Mouse (Mus musculus) monocyte, adult 5-6 weeks (primary cell): Measurements from ENCODE around the gene Cryl1. TPM values are rescaled to one million over a fixed set of nuclear protein-coding genes. Genes with fewer than 3 reads are reported as not detected.

Experiments used
- ATAC-seq: fragments of 153-309, 156-312 bp; replicated peaks from 2 replicates; pipeline ENCODE4 v1.8.0; 2017; ENCODE audit warnings: mild to moderate bottlenecking; ENCODE audit not compliant: low TSS enrichment, insufficient number of reproducible peaks, severe bottlenecking, poor library complexity, low FRiP score
- total RNA-seq: library from RNA; stranded (forward); fragments of 200-1000, 200-491, 200-594 nt; gene quantifications from 3 replicates; pipeline ENCODE4 v1.2.3, GENCODE M21; 2017

Gene Cryl1
- total RNA-seq, 1 experiment from 2014 or later, result 8.0 TPM

DNA sequence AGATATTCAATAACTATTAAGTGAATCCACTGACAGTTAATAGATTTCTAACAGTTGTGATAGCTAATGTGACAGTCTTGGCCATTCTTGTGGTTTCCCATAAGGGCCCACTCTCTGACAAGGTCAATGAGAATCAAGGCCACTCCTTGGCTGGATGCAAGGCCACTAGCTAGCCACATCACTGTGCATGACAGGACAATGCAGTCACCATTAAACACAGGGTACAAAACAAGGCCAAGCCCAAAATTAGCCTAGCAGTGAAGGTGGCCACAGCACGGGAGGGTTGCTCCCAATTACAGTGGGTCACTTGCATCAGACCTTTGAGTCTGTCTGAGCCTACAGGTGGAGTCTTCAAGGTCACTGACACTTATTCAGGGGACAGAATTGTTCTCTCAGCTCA is 126.5 kb downstream of the Cryl1 start:
- no peak for ATAC-seq

DNA sequence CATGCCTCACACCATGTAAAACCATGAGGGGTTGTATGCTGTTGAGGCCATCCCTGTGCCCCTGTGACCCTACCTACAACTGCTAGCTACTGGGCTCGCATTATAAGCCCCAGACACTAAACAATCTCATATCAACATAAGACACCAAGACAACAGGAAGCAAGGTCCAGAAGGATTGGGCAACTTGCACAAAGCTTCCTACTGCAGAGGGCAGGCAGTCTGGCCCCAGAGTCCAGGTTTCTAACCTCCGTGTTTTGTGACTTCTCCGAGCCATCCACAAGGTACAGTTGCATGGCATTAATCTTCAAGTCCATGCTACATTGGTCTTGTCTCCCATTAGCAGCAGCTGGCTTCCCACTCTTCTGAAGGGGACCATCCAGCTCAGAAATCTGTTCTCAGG is 129.4 kb downstream of the Cryl1 start:
- ATAC-seq, result no peak

DNA sequence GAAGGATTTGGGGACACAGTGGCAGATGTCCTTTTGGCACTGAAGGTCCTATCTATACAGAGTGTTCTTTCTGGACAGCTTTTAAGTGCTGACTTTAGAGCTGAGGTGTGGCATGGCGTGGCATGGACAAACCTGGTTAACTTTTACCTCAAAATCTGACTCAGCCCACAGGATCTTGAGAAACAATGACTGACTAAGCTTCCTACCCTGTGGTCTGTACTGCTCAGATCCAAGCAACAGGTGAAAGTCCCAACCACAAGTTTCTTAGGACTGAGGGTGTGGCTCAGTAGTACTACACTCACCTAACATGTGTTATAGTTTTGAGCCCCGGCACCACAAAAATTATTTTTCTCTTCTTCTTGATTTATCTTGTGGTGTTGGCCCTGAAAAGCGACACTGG is 130.0 kb downstream of the Cryl1 start:
- ATAC-seq, result no peak

DNA sequence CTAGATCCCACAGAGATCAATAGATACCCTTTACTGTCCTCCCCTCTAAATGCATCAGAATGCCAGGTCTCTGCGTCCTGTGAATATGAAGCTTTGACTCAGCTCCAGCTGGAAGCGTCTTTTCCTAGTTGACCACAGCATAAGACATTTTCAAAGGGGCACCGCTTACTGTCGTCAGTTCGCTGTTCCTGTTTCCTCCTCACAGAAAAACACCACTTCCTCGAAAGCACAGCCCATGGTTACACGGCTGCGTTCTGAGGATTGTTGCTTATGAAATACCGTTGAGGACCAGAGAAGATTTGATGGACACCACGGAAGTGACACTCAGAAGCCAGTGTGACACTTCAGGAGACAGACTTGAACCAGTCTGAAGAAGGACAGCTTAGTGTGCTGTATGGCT is 134.4 kb downstream of the Cryl1 start:
- no peak for ATAC-seq

DNA sequence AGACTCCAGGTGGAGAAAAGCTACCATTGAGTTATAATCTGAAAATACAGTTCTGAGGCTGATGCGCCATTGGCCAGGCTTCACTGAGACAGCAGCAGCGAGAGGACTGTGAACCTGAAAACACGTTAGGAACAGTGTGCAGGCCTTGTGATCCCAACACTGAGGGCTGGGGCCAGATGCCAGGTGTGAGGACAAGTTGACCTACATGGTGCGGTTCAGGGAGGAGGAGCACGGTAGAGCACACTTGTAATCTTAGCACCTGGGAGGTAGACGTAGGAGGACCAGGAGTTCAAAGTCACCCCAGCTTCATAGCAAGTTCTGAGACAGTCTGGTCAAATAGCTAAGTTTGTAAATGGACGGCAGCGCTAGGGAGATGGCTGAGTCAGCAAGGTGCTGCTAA is 139.0 kb downstream of the Cryl1 start:
- ATAC-seq, result no peak

DNA sequence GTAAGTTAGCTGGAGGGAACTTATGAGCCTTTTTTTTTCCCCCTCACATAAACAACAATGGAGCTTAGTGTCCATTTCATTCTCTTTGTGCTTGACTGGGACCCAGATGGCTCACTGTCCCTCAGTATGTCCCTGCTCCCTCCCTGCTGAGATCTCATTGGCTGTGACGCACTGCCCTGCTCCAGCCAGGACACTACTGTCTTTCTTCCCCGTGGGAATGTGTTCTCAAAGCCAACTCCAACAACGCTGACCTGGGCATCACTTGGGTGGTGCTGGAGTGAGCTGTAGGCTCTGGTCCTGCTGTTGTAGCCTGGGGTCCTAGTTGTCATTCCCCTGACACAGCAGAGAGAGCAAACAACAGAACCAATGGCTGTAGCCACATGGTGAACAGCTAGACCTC is 149.7 kb downstream of the Cryl1 start:
- no peak for ATAC-seq

DNA sequence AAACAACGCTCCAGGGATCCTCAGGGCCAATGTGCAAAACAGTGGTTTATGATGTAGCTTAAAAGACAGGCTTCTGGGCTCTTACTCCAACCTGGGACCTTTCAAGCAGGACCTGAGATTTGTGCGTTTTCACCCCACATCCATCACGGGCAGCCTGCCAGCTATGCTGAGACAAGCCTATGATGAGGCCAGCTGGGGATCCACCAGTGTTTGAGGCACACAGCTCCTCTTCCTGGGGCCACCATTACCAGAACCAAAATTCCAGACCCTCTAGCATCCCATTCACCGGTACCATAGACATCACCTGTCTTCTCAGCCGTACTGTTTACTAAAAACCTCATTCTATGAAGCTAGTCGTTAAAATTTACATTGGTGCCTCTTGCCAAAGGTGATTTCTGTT is 151.8 kb downstream of the Cryl1 start:
- no peak for ATAC-seq

DNA sequence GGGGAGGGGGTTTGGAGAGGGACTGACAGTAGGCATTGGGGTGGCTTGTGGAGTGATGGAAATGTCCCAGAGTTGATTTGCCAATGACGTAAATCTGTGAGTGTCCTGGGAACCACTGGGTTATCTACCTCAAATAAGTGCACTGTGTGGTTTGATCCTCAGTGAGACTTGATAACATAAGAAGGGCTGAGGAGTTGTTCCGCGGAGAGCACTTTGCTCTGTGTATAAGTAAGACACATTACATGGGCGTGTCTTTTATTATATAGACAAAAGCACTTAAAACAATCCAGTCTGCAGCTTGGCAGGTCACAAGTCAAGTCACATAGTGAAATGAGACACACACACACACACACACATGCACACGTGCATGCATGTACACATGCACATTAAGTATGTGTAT is 155.4 kb downstream of the Cryl1 start:
- no peak for ATAC-seq

DNA sequence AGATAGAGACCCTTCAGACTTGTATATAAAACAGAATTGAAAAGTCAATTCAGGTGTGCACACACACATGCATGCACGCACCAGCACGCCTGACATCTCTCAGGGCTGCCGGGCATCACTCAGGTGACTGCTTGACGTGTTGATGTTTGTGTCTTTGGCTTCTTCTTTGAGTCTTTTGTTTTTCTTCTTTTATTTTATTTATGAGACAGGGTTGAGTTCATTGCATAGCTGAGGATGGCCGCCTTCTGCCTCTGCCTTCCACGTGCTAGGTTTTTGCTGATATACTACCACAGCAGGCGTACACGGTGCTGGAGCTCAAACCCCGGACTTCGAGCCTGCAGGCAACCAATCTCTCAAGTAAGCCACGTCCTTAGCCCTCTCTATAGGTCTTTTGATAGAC is 163.1 kb downstream of the Cryl1 start:
- ATAC-seq, result no peak

DNA sequence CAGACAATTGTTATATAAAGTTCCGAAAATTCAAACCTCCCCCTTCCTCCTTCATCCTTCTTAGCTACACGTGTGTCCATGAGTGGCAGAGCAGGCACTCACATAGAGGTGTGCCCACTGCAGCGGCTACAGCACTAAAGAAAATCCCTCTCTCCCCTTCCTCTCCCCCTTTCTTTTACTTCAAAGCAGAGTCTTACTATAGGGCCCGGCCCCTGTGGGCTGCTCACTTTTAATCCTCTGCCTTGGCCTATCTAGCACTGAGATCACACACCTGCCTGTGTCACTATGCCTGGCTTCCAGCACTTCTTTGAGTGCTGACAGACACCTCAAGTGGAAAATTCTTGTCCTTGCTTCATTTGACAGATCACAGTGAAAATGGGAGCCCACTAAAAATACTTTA is 163.6 kb downstream of the Cryl1 start:
- no peak for ATAC-seq

DNA sequence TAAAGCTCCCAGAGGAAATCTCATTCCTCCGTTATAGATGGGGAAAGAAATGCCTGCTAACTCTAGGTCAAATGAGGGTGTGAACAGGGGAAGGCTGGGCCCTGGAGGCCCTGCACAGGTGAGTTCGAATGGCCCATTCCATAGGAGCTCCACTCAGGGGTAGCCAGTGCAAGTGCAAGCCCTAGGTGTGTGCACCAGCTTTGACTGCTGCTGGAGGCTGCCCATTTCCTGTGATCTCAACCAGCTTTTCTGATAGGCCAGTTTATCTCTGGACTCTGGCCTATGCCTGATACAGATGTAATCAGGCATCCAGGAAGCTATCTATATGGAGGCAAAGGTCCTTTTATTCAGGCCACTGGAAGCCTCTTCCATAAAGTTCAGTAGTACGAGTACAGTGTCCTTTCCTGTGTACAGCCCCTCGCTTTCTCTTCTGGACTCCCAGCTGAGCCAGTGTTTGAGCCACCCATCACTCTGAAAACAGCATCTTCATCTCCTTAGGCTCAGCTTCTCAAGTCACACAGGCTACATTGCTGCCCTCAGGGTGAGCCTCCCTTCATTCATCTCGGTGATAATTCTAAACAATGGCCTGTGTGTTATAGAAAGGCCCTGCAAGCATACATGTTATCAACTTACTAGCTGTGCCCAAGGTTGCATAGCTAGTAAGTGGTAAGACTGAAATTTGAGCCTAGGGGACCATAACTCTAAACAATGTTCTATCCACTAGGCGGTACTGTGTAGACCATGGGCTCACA is 167.9 kb downstream of the Cryl1 start:
- ATAC-seq, result no peak

Other genes starting within 250 kb of the Cryl1 start
- gene Ift88, start 25.5 kb upstream of the Cryl1 start, total RNA-seq, result 2.7 to 9.5 TPM (median 3.3 TPM) in 3 replicates
- gene Il17d, start 126.2 kb upstream of the Cryl1 start, total RNA-seq, result not detected in 3 replicates
- 6.9 to 17.5 TPM (median 7.5 TPM) in 3 replicates for gene Eef1akmt1, start 173.1 kb upstream of the Cryl1 start, total RNA-seq